Mouse (Mus musculus): Measurements from ENCODE around the gene BC048403. TPM values are rescaled to one million over a fixed set of nuclear protein-coding genes. Genes with fewer than 3 reads are reported as not detected.
"Not testable (repeated sequence)": the region's sequence is repeated elsewhere in the genome, so short reads cannot be mapped to it uniquely, and the experiment has no call there.

The BC048403 gene
- polyA plus RNA-seq, 1 experiment from 2014 or later: 2.3 TPM

- Histone ChIP-seq H3K4me2 (peak overlapping the region; percentile 10; the same call in 1 of the 2 replicates), H3K36me3 (replicated peaks) (no peaks in the 10 kb centered on the region), H3K9ac (no peak overlapping the region), H3K4me1 (peaks cover 15% of the 10 kb centered on the region; the same call in 1 of the 2 replicates), H3K9me3 (no peaks in the 10 kb centered on the region), H3K4me3 (no peak overlapping the region), H3K27me3 (replicated peaks) (no peaks in the 10 kb centered on the region), H3K27ac (peak overlapping the region; percentile 81)
- WGBS: 80% methylated on average over 13 of the region's 13 CpGs
- peak; percentile 64 for ATAC-seq (replicated peaks)
Measured at GRCm38 (mm10) chr10:121764469-121765173, 24.9 kb downstream of the BC048403 start.

- peaks cover 15% of the 10 kb centered on the region; the same call in 1 of the 2 replicates for H3K4me1 ChIP-seq
- no peak overlapping the region for H3K9ac ChIP-seq
- H3K9me3 ChIP-seq: no peaks in the 10 kb centered on the region
- H3K36me3 ChIP-seq (replicated peaks): no peaks in the 10 kb centered on the region
- H3K4me3 ChIP-seq: no peak overlapping the region
- H3K4me2 ChIP-seq: peak overlapping the region; percentile 10; the same call in 1 of the 2 replicates
- H3K27ac ChIP-seq: peak overlapping the region; percentile 81
- H3K27me3 ChIP-seq (replicated peaks): no peaks in the 10 kb centered on the region
- peak; percentile 98 for ATAC-seq (replicated peaks)
- WGBS: 22% methylated on average over 10 of the region's 10 CpGs
Measured at GRCm38 (mm10) chr10:121765174-121766057, 25.7 kb downstream of the BC048403 start.

GRCm38 (mm10) chr10:121767295-121767694 is 27.6 kb downstream of the BC048403 start:
- 89% methylated on average over 3 of the region's 3 CpGs for WGBS
- not testable (repeated sequence) for H3K4me2 ChIP-seq; H3K9me3 ChIP-seq; H3K4me3 ChIP-seq; H3K36me3 ChIP-seq (replicated peaks); H3K9ac ChIP-seq; ATAC-seq (replicated peaks); H3K27ac ChIP-seq; H3K27me3 ChIP-seq (replicated peaks)
- peaks cover 15% of the 10 kb centered on the region; the same call in 1 of the 2 replicates for H3K4me1 ChIP-seq

GRCm38 (mm10) chr10:121769711-121770110 is 30.0 kb downstream of the BC048403 start:
- Histone ChIP-seq H3K36me3 (replicated peaks) (no peaks in the 10 kb centered on the region), H3K4me3 (no peak overlapping the region), H3K9ac (no peak overlapping the region), H3K9me3 (no peaks in the 10 kb centered on the region), H3K4me2 (no peak overlapping the region), H3K4me1 (peaks cover 13% of the 10 kb centered on the region; the same call in 1 of the 2 replicates), H3K27ac (no peak overlapping the region), H3K27me3 (replicated peaks) (no peaks in the 10 kb centered on the region)
- no peak for ATAC-seq (replicated peaks)
- 91% methylated on average over 5 of the region's 5 CpGs for WGBS

- no peak overlapping the region for H3K9ac ChIP-seq
- WGBS: 47% methylated on average over 20 of the region's 20 CpGs
- ATAC-seq (replicated peaks): no peak
- H3K4me2 ChIP-seq: 0 out of 2 replicates have a peak overlapping the region, but pooled peaks have one; percentile 2
- H3K4me3 ChIP-seq: no peak overlapping the region
- H3K27ac ChIP-seq: no peak overlapping the region
- no peaks in the 10 kb centered on the region for H3K36me3 ChIP-seq (replicated peaks)
- peaks cover 1% of the 10 kb centered on the region; the same call in 1 of the 2 replicates for H3K4me1 ChIP-seq
- no peaks in the 10 kb centered on the region for H3K27me3 ChIP-seq (replicated peaks)
- H3K9me3 ChIP-seq: no peaks in the 10 kb centered on the region
Measured at GRCm38 (mm10) chr10:121770624-121771577, 31.2 kb downstream of the BC048403 start.

GRCm38 (mm10) chr10:121773813-121774212 is 34.1 kb downstream of the BC048403 start:
- Histone ChIP-seq H3K4me3 (no peak overlapping the region), H3K27ac (no peak overlapping the region), H3K9ac (no peak overlapping the region), H3K27me3 (replicated peaks) (no peaks in the 10 kb centered on the region), H3K4me2 (no peak overlapping the region), H3K36me3 (replicated peaks) (no peaks in the 10 kb centered on the region), H3K4me1 (no peaks in the 10 kb centered on the region; the same call in 1 of the 2 replicates), H3K9me3 (no peaks in the 10 kb centered on the region)
- no peak for ATAC-seq (replicated peaks)
- WGBS: 82% methylated on average over 4 of the region's 4 CpGs

- Histone ChIP-seq H3K9ac (no peak overlapping the region), H3K4me2 (no peak overlapping the region), H3K36me3 (replicated peaks) (no peaks in the 10 kb centered on the region), H3K4me3 (no peak overlapping the region), H3K27me3 (replicated peaks) (no peaks in the 10 kb centered on the region), H3K4me1 (no peaks in the 10 kb centered on the region), H3K27ac (no peak overlapping the region), H3K9me3 (no peaks in the 10 kb centered on the region)
- WGBS: 66% methylated on average over 3 of the region's 3 CpGs
- ATAC-seq (replicated peaks): no peak
Measured at GRCm38 (mm10) chr10:121775990-121776389, 36.3 kb downstream of the BC048403 start.

- peak; percentile 48; the same call in 1 of the 2 replicates for ATAC-seq (replicated peaks)
- Histone ChIP-seq H3K9ac (no peak overlapping the region), H3K4me3 (no peak overlapping the region), H3K4me2 (no peak overlapping the region), H3K36me3 (replicated peaks) (peaks cover 30% of the 10 kb centered on the region), H3K4me1 (no peaks in the 10 kb centered on the region), H3K27me3 (replicated peaks) (no peaks in the 10 kb centered on the region), H3K27ac (no peak overlapping the region), H3K9me3 (no peaks in the 10 kb centered on the region)
- WGBS: 46% methylated on average over 14 of the region's 14 CpGs
Measured at GRCm38 (mm10) chr10:121781159-121781558, 41.4 kb downstream of the BC048403 start.

- no peak overlapping the region for H3K4me2 ChIP-seq
- no peak for ATAC-seq (replicated peaks)
- H3K27ac ChIP-seq: no peak overlapping the region
- 0 out of 2 replicates have a peak, but pooled peaks cover 5% of the 10 kb centered on the region for H3K4me1 ChIP-seq
- H3K9ac ChIP-seq: no peak overlapping the region
- H3K27me3 ChIP-seq (replicated peaks): no peaks in the 10 kb centered on the region
- peaks cover 37% of the 10 kb centered on the region for H3K36me3 ChIP-seq (replicated peaks)
- H3K4me3 ChIP-seq: no peak overlapping the region
- 89% methylated on average over 3 of the region's 3 CpGs for WGBS
- no peaks in the 10 kb centered on the region for H3K9me3 ChIP-seq
Measured at GRCm38 (mm10) chr10:121788536-121788935, 48.8 kb downstream of the BC048403 start.

- Histone ChIP-seq H3K9me3 (no peaks in the 10 kb centered on the region), H3K36me3 (replicated peaks) (peaks cover 31% of the 10 kb centered on the region), H3K27ac (no peak overlapping the region), H3K27me3 (replicated peaks) (no peaks in the 10 kb centered on the region), H3K4me3 (no peak overlapping the region), H3K4me2 (no peak overlapping the region; the same call in 1 of the 2 replicates), H3K4me1 (0 out of 2 replicates have a peak, but pooled peaks cover 5% of the 10 kb centered on the region), H3K9ac (no peak overlapping the region)
- 13% methylated on average over 6 of the region's 6 CpGs for WGBS
- no peak for ATAC-seq (replicated peaks)
Measured at GRCm38 (mm10) chr10:121790078-121790477, 50.3 kb downstream of the BC048403 start.

- no peak overlapping the region for H3K27ac ChIP-seq
Measured at GRCm38 (mm10) chr10:121792661-121793060, 52.9 kb downstream of the BC048403 start.

More at GRCm38 (mm10) chr10:121792661-121793060, 52.9 kb downstream of the BC048403 start:
- H3K4me2 ChIP-seq: no peak overlapping the region
- H3K36me3 ChIP-seq (replicated peaks): peaks cover 25% of the 10 kb centered on the region
- no peak for ATAC-seq (replicated peaks)
- no peak overlapping the region for H3K9ac ChIP-seq
- 90% methylated on average over 17 of the region's 17 CpGs for WGBS
- H3K4me3 ChIP-seq: no peak overlapping the region
- no peaks in the 10 kb centered on the region for H3K9me3 ChIP-seq
- no peaks in the 10 kb centered on the region for H3K27me3 ChIP-seq (replicated peaks)
- 0 out of 2 replicates have a peak, but pooled peaks cover 5% of the 10 kb centered on the region for H3K4me1 ChIP-seq

Data from midbrain, embryonic 15.5 days (tissue).